Mouse (Mus musculus): ENCODE measurements around the gene Ski. TPM values are rescaled to one million over a fixed set of nuclear protein-coding genes. Genes with fewer than 3 reads are reported as not detected.

The Ski gene
- total RNA-seq, 4 experiments from 2014 or later, result 44.5 to 53.3 (median 49.0) TPM

GRCm38 (mm10) chr4:155129996-155130395 is 92.4 kb downstream of the Ski start:
- DNase-seq (ENCODE audit: low spot score), result peak; percentile 85

- peak; percentile 67 for DNase-seq (ENCODE audit: low spot score)
These were observed 93.1 kb downstream of the Ski start for GRCm38 (mm10) chr4:155129132-155129917.

GRCm38 (mm10) chr4:155128411-155128810 is 94.0 kb downstream of the Ski start:
- DNase-seq (ENCODE audit: low spot score), result no peak

- DNase-seq (ENCODE audit: low spot score), result no peak
These were observed 95.6 kb downstream of the Ski start for GRCm38 (mm10) chr4:155126602-155127372.

- no peak for DNase-seq (ENCODE audit: low spot score)
These were observed 96.2 kb downstream of the Ski start for GRCm38 (mm10) chr4:155126194-155126593.

GRCm38 (mm10) chr4:155125310-155125709 is 97.1 kb downstream of the Ski start:
- DNase-seq (ENCODE audit: low spot score), result no peak

GRCm38 (mm10) chr4:155123868-155124534 is 98.4 kb downstream of the Ski start:
- no peak for DNase-seq (ENCODE audit: low spot score)

GRCm38 (mm10) chr4:155122444-155123040 is 99.8 kb downstream of the Ski start:
- no peak for DNase-seq (ENCODE audit: low spot score)

- DNase-seq (ENCODE audit: low spot score), result no peak
These were observed 100.4 kb downstream of the Ski start for GRCm38 (mm10) chr4:155121915-155122443.

- DNase-seq (ENCODE audit: low spot score), result no peak
These were observed 101.2 kb downstream of the Ski start for GRCm38 (mm10) chr4:155121222-155121621.

GRCm38 (mm10) chr4:155120583-155120982 is 101.8 kb downstream of the Ski start:
- no peak for DNase-seq (ENCODE audit: low spot score)

- DNase-seq (ENCODE audit: low spot score), result no peak
These were observed 102.4 kb downstream of the Ski start for GRCm38 (mm10) chr4:155120038-155120437.

GRCm38 (mm10) chr4:155118278-155118677 is 104.1 kb downstream of the Ski start:
- no peak for DNase-seq (ENCODE audit: low spot score)

GRCm38 (mm10) chr4:155117396-155117978 is 104.9 kb downstream of the Ski start:
- no peak for DNase-seq (ENCODE audit: low spot score)

GRCm38 (mm10) chr4:155116607-155117006 is 105.8 kb downstream of the Ski start:
- no peak for DNase-seq (ENCODE audit: low spot score)

GRCm38 (mm10) chr4:155113766-155114410 is 108.5 kb downstream of the Ski start:
- no peak for DNase-seq (ENCODE audit: low spot score)

GRCm38 (mm10) chr4:155109471-155109870 is 112.9 kb downstream of the Ski start:
- DNase-seq (ENCODE audit: low spot score), result no peak

- no peak for DNase-seq (ENCODE audit: low spot score)
These were observed 114.5 kb downstream of the Ski start for GRCm38 (mm10) chr4:155107886-155108285.

All from heart, adult 8-10 months (tissue).